ENCODE assay signal across 12 mouse cellular contexts in the genomic region with DNA sequence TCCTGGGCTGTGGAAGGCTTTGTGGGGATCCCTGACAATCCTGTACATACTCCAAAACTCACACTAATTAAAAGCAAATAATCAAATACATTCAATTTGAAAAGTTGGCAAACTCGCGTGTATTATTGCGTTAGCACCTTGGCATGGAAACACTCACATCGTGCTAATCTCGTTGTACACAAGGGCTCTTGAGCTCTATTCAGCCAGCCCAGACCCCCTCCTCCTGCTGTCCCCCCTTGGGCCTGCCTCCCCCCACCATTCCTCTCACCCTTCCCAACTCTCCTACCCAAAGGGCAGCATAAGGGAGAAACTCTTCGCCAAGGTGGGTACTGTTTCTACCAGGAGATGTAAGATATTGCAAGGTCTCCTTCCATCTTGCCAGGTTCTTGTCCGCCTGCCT.
"Had no signal": no experiment of that assay in that cellular context is flagged by ENCODE, and none has a peak within 500 bp of the region (broad histone marks: within the 10 kb centered on the region; RNA-seq: fewer than 3 reads in every experiment).

No protein-coding gene starts in this region.

- H3K9me3 ChIP-seq: limb, embryonic 10.5 days; liver, embryonic 15.5 days; neural tube, embryonic 13.5 days had no signal

- H3K4me1 ChIP-seq: liver, embryonic 15.5 days had no signal

- DNase-seq: kidney, adult 9 months; kidney, postnatal 36 days; lung, adult 2 months; lung, postnatal 10 days; right cerebral cortex, postnatal 4 days; spleen, adult 18-20 months had no signal

- H3K27me3 ChIP-seq: liver, embryonic 15.5 days had no signal

- H3K36me3 ChIP-seq: limb, embryonic 10.5 days; liver, embryonic 15.5 days; neural tube, embryonic 13.5 days had no signal

- H3K27ac ChIP-seq: kidney, postnatal 0 days; limb, embryonic 10.5 days; liver, embryonic 15.5 days had no signal

- H3K4me2 ChIP-seq: liver, embryonic 11.5 days; liver, embryonic 15.5 days; midbrain, embryonic 11.5 days; neural tube, embryonic 13.5 days had no signal

- H3K9ac ChIP-seq: liver, embryonic 15.5 days; neural tube, embryonic 13.5 days had no signal

- H3K4me3 ChIP-seq: limb, embryonic 10.5 days; liver, embryonic 15.5 days; neural tube, embryonic 13.5 days had no signal
